Mouse (Mus musculus) kidney, adult 2 months (tissue): ENCODE results near the gene Msh2.

Experiments
- CTCF ChIP-seq: fragments of 200-500 bp; conservative IDR thresholded peaks from 2 replicates; pipeline ENCODE4 v1.5.1; 2011; ENCODE audit warnings: low read depth, mild to moderate bottlenecking, control low read depth, low read length, moderate library complexity, mixed read lengths; ENCODE audit not compliant: insufficient read depth, insufficient read length
- POLR2A ChIP-seq: fragments of 200-500 bp; IDR thresholded peaks from one replicate; pipeline ENCODE4 v1.6.1; 2011; ENCODE audit warnings: low read depth, low read length, control low read depth

- TF ChIP-seq CTCF = no peak
- no peak for TF ChIP-seq POLR2A
These were observed 31.1 kb upstream of the Msh2 start for GRCm38 (mm10) chr17:87641006-87641405.
